Mouse (Mus musculus): ENCODE measurements at regions not wholly inside any gene's neighbourhood (a gene's known extent, or its start where the extent isn't known, plus 50 kb on each side); places are given as distances from the start of the nearest gene placed in this dataset.

GRCm38 (mm10) chr3:57975379-57975778 lies 127.5 kb upstream of the Pfn2 start:
- WGBS (ENCODE audit: insufficient replicate concordance), result 58% methylated on average over 5 of the region's 5 CpGs
- H3K27me3 ChIP-seq (replicated peaks), result no peaks in the 10 kb centered on the region
- no peaks in the 10 kb centered on the region for H3K36me3 ChIP-seq
- no peak overlapping the region for H3K4me2 ChIP-seq
- H3K4me3 ChIP-seq, result no peak overlapping the region
- H3K9ac ChIP-seq, result no peak overlapping the region
- no peaks in the 10 kb centered on the region for H3K9me3 ChIP-seq (replicated peaks)
- no peaks in the 10 kb centered on the region for H3K4me1 ChIP-seq
- no peak for ATAC-seq
- no peak overlapping the region for H3K27ac ChIP-seq

GRCm38 (mm10) chr3:57976640-57977229 lies 128.9 kb upstream of the Pfn2 start:
- Histone ChIP-seq H3K36me3 (no peaks in the 10 kb centered on the region), H3K4me2 (no peak overlapping the region), H3K9ac (no peak overlapping the region), H3K27ac (no peak overlapping the region), H3K4me1 (no peaks in the 10 kb centered on the region), H3K4me3 (no peak overlapping the region), H3K9me3 (replicated peaks) (no peaks in the 10 kb centered on the region), H3K27me3 (replicated peaks) (no peaks in the 10 kb centered on the region)
- no peak for ATAC-seq
- 75% methylated on average over 5 of the region's 5 CpGs for WGBS (ENCODE audit: insufficient replicate concordance)

GRCm38 (mm10) chr3:57988175-57988574 lies 140.3 kb upstream of the Pfn2 start:
- no peaks in the 10 kb centered on the region for H3K27me3 ChIP-seq (replicated peaks)
- WGBS (ENCODE audit: insufficient replicate concordance), result 60% methylated on average over 3 of the region's 3 CpGs

DNA sequence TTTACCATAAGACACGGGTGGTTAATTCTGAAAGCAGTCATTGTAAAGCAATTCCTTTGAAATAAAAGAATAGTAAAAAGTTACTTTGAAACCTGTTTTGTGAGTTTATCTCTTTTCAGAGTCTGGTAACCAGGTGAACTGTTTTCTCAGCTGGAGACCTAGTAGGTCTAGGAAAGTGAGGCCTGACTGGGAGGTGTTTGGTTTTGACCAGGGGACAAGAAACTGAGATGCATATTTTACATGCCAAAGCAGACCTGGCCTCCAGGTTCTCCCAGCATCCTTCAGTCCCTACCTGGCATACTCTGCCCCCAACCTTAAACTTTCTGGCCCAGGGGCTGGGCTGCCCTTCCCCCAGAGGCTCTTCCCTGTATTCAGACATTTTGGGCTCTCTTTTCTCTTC lies 142.9 kb upstream of the Pfn2 start:
- no peak for ATAC-seq
- Histone ChIP-seq H3K9ac (no peak overlapping the region), H3K9me3 (replicated peaks) (no peaks in the 10 kb centered on the region), H3K27me3 (replicated peaks) (no peaks in the 10 kb centered on the region), H3K4me1 (no peaks in the 10 kb centered on the region), H3K27ac (no peak overlapping the region), H3K4me3 (no peak overlapping the region), H3K4me2 (no peak overlapping the region), H3K36me3 (no peaks in the 10 kb centered on the region)
- 48% methylated on average over 1 of the region's 1 CpGs for WGBS (ENCODE audit: insufficient replicate concordance)

More at GRCm38 (mm10) chr3:57988175-57988574, 140.3 kb upstream of the Pfn2 start:
- ATAC-seq, result no peak
- Histone ChIP-seq H3K4me2 (no peak overlapping the region), H3K9me3 (replicated peaks) (no peaks in the 10 kb centered on the region), H3K4me3 (no peak overlapping the region), H3K9ac (no peak overlapping the region), H3K27ac (no peak overlapping the region), H3K36me3 (no peaks in the 10 kb centered on the region), H3K4me1 (no peaks in the 10 kb centered on the region)

DNA sequence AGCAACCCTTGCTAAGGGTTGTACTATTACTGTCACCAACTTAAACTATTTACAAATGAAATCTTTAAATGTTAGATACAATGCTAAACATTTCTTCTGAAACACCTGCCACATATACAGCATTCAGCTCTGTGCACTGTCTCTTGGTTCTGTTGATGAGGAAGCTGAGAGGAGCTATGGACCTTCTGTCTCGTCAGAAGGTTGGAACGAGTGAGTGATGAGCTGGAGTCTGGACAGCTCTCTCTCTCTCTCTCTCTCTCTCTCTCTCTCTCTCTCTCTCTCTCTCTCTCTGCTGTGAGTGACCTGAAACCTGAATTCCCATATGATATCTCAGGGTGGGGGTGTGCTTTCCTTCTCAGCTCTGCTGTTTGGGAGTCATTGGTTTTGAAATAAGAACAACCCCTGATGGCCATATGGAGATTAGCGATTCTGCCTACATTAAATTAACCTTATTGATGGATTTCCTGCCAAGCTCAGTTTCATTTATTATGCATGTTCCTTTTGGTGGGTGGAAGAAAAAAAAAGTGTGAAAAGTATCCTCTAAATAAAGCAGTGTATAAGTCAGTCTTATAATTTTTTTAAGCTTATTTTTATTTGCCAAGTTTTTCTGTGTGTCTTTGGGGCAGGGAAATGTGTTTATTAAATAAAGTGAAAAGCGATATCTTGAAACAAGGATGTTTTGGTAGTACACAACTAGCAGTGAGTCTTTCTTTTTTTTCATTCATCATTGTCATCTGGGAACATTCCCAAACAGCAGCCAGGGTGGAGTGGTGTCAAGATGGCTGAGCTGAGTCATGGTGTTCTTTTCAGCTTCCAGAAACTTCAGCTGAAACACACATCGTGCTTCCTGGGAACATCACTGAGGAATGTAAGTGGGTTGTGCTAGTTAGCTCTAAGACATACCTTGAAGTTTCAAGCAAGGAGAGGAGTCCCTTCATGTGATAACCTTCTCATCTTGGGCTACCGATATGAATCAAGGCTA lies 150.5 kb upstream of the Pfn2 start:
- no peaks in the 10 kb centered on the region for H3K4me1 ChIP-seq
- H3K27me3 ChIP-seq (replicated peaks), result no peaks in the 10 kb centered on the region
- ATAC-seq, result no peak
- WGBS (ENCODE audit: insufficient replicate concordance), result 64% methylated on average over 6 of the region's 6 CpGs
- H3K9ac ChIP-seq, result no peak overlapping the region
- H3K4me3 ChIP-seq, result no peak overlapping the region
- H3K36me3 ChIP-seq, result no peaks in the 10 kb centered on the region
- no peak overlapping the region for H3K27ac ChIP-seq
- H3K9me3 ChIP-seq (replicated peaks), result no peaks in the 10 kb centered on the region
- no peak overlapping the region for H3K4me2 ChIP-seq

DNA sequence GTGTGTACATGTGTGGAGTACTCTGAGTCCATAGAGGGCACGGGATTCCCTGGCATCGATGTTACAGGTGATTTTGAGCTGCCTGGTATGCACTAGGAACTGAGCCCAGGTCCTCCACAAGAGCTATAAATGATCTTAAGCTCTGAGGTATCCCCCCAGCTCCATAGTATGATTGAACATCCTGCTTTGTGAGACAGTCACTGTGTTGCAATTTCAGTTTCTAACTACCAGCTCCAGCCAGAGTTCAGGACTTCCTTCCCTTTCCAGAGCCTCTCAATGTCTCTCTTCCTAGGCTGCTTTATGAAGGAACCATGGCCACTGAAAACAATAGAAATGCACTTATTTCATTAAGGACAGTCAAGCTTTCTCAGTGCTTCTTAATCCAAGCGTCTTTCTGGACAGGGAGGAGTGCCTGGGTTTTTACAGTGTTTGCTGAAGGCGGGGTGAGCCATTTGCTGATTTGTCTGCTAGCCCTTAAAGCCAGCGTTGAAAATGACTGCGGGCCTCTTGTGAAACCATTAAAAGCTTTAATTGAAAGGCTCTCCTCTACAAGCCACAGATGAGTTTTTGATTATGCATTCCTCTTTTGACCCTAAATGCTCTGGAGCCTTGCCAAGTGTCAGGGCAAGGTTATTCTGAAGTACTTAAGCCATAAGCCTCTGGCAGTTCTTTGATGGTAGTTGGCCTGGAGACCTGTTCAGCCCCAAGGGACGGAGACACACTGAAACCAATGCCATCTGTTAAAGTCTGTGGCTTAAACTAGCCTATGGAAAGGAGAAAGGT lies 155.1 kb upstream of the Pfn2 start:
- Histone ChIP-seq H3K4me3 (no peak overlapping the region), H3K27ac (no peak overlapping the region), H3K4me1 (no peaks in the 10 kb centered on the region), H3K4me2 (no peak overlapping the region), H3K9ac (no peak overlapping the region), H3K9me3 (replicated peaks) (no peaks in the 10 kb centered on the region), H3K36me3 (no peaks in the 10 kb centered on the region), H3K27me3 (replicated peaks) (no peaks in the 10 kb centered on the region)
- ATAC-seq, result no peak
- 54% methylated on average over 7 of the region's 7 CpGs for whole genome bisulfite sequencing (ENCODE audit: insufficient replicate concordance)

DNA sequence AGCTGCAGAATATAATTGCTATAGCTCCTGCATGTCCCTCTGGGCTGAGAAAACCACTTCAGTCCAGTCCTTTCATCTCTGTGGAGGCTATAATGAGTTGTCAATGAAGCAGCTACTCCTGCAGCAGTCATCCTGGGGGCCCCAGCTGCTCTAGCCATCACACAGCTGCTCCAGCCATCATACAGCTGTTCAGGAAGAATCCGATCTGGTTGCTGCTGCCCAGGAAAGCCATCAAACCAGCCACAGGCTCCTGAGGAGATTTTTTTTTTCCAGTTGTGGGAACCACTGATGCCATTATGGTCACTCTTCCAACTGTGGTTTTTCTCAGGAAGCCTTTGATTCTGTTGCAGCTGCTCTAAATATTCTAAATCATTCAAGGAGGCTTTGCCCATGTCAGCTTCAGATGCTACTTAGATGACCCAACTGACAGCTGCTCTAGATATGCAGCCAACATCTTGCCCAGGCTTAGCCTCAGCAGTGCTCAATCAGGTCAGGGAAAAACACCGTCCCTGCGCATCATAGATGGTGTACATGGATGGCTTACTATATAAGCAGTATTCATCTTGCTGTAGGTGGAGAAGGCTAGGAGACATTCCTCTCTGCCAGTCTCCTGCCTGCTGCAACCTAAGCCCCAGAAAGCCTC lies 177.0 kb upstream of the Pfn2 start:
- ATAC-seq, result no peak
- no peak overlapping the region for H3K4me2 ChIP-seq
- H3K9ac ChIP-seq, result no peak overlapping the region
- H3K4me1 ChIP-seq, result no peaks in the 10 kb centered on the region
- H3K4me3 ChIP-seq, result no peak overlapping the region
- no peaks in the 10 kb centered on the region for H3K27me3 ChIP-seq (replicated peaks)
- H3K9me3 ChIP-seq (replicated peaks), result no peaks in the 10 kb centered on the region
- 72% methylated on average over 3 of the region's 3 CpGs for WGBS (ENCODE audit: insufficient replicate concordance)
- H3K36me3 ChIP-seq, result no peaks in the 10 kb centered on the region
- no peak overlapping the region for H3K27ac ChIP-seq

- Histone ChIP-seq H3K4me2 (no peak overlapping the region), H3K9me3 (replicated peaks) (no peaks in the 10 kb centered on the region), H3K27me3 (replicated peaks) (no peaks in the 10 kb centered on the region), H3K4me1 (peaks cover 4% of the 10 kb centered on the region; the same call in 1 of the 2 replicates), H3K27ac (no peak overlapping the region), H3K36me3 (no peaks in the 10 kb centered on the region), H3K4me3 (no peak overlapping the region), H3K9ac (no peak overlapping the region)
- ATAC-seq, result no peak
- 43% methylated on average over 1 of the region's 1 CpGs for WGBS (ENCODE audit: insufficient replicate concordance)
Observed at GRCm38 (mm10) chr3:58049618-58050017, 201.7 kb upstream of the Pfn2 start.

DNA sequence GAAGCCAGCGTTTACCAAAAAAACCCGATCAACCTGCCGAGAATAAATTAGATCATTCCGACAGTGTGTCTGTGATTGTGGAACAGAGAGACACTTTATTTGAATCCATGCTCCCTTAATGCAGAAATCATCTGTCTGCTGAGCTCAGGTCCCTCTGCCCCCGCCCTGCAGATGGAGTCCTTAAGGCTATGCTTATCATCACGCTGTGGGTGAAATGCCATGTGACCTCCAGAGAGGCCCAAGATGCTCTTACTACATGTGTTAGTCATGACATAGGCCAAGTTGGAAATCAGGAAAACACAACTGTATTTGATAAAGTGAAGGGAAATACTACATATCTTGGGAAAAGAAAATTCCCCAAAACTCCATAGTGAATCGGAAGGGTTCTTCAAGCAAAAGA lies 206.8 kb upstream of the Pfn2 start:
- Histone ChIP-seq H3K4me3 (no peak overlapping the region), H3K9me3 (replicated peaks) (no peaks in the 10 kb centered on the region), H3K4me2 (no peak overlapping the region), H3K27me3 (replicated peaks) (no peaks in the 10 kb centered on the region), H3K9ac (no peak overlapping the region), H3K4me1 (peaks cover 36% of the 10 kb centered on the region), H3K27ac (no peak overlapping the region), H3K36me3 (no peaks in the 10 kb centered on the region)
- 65% methylated on average over 7 of the region's 7 CpGs for WGBS (ENCODE audit: insufficient replicate concordance)
- peak; percentile 70 for ATAC-seq

GRCm38 (mm10) chr3:58055181-58055580 lies 207.3 kb upstream of the Pfn2 start:
- 81% methylated on average over 4 of the region's 4 CpGs for WGBS (ENCODE audit: insufficient replicate concordance)
- Histone ChIP-seq H3K4me3 (no peak overlapping the region), H3K4me1 (peaks cover 36% of the 10 kb centered on the region), H3K4me2 (no peak overlapping the region), H3K27ac (no peak overlapping the region), H3K9me3 (replicated peaks) (no peaks in the 10 kb centered on the region), H3K9ac (no peak overlapping the region), H3K36me3 (no peaks in the 10 kb centered on the region), H3K27me3 (replicated peaks) (no peaks in the 10 kb centered on the region)
- no peak for ATAC-seq

DNA sequence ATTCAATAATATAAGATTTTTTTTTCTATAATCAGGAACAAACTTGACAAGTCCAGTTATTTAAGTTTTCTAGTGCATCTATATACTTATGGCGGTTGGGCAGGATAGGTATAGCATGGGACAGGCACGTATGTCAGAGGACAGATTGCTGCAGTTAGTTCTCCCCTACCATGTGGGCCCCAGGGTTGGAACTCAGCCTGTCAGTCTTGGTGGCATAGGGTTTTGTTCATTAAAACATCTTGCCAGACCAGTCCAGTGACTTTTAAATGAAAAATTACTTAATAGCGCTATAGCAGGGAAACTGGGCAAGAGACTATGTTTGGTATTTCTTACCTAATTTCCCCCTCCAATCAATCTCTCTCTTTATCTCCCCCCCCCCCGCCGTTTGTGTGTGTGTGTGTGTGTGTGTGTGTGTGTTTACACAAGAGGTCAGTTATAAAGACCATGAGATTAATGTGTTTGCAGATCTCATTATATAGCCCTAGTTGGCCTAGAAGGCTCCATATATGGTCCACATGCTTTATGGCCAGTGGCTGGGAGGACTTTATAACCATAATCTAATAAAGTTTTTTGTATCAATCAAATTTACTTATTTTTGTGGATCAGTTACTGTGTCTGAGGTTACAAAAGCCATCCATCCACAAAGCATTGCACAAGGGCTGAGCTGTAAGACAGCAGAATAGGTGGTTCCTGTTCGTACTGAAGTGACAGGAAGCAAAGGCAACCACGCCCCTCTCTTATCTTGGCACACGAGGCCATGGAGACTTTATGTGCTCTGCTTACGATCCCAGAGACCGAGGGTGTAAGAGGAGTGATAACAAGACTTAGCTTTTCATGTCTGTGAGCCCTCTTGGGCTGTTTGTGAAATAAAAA lies 208.5 kb upstream of the Pfn2 start:
- H3K36me3 ChIP-seq, result no peaks in the 10 kb centered on the region
- no peak overlapping the region for H3K9ac ChIP-seq
- no peak overlapping the region for H3K4me3 ChIP-seq
- peak overlapping the region; percentile 85 for H3K27ac ChIP-seq
- 28% methylated on average over 10 of the region's 10 CpGs for WGBS (ENCODE audit: insufficient replicate concordance)
- peaks cover 36% of the 10 kb centered on the region for H3K4me1 ChIP-seq
- no peaks in the 10 kb centered on the region for H3K9me3 ChIP-seq (replicated peaks)
- no peaks in the 10 kb centered on the region for H3K27me3 ChIP-seq (replicated peaks)
- H3K4me2 ChIP-seq, result peak overlapping the region; percentile 41
- ATAC-seq, result peak; percentile 99
